In the genomic region with DNA sequence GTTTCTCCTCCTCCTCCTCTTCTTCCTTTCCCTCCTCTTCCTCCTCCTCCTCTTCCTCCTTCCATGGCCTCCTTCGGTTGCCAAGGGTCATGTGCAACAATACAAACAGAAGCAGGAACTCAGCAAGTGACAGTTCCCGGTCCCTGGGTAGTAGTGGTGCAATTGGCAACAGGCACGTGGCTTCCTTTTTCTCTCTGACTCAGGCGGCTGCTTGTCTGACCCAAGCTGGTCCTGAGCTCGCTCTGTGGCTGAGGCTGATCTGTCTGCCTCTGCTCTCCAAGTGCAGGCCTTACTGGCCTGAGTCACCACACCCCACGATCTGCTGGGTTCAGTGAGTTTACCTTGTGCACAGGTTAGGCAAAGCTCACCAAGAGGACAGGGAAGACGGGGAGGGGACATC, we compare ENCODE assay signal across 14 mouse cellular contexts. TPM values are rescaled to one million over a fixed set of nuclear protein-coding genes. Genes with fewer than 3 reads are reported as not detected.
A peak's percentile ranks its signal among the peaks of the same experiment; 100 is the strongest.
DNase-seq lines count a peak whose midpoint lies in the region; ATAC-seq lines count a peak whose summit lies in the region.
"Had no signal": no experiment of that assay in that cellular context is flagged by ENCODE, and none has a peak within 500 bp of the region (broad histone marks: within the 10 kb centered on the region; RNA-seq: fewer than 3 reads in every experiment).

No protein-coding gene starts in this region.

- DNase-seq in kidney, postnatal 14 days: no peak
- DNase-seq in 416B (ENCODE audit: low read depth): peak; percentile 93
- DNase-seq in adipocyte (ENCODE audit: low spot score): peak; percentile 33
- peak; percentile 61 to 70 for DNase-seq in lung, postnatal 4 days
- no peak for DNase-seq in c-Kit-positive CD71-positive TER-119-positive erythroid progenitor cells, embryonic 14.5 days (ENCODE audit: low spot score)
- no peak for DNase-seq in forebrain, embryonic 10.5 days (ENCODE audit: extremely low spot score, low spot score)
- no peak for DNase-seq in right cerebral cortex, postnatal 14 days
- DNase-seq: gastrocnemius, postnatal 36 days; layer of hippocampus, postnatal 36 days; lung, embryonic 14.5 days; thymus, postnatal 14 days had no signal

- no peaks in the 10 kb centered on the region for H3K36me3 ChIP-seq in kidney, embryonic 16.5 days (ENCODE audit: insufficient read depth, low read length)
- H3K36me3 ChIP-seq in forebrain, embryonic 10.5 days (replicated peaks): no peaks in the 10 kb centered on the region
- H3K36me3 ChIP-seq: forebrain, embryonic 12.5 days had no signal

- peaks cover 7% of the 10 kb centered on the region; the same call in 1 of the 2 replicates for H3K4me1 ChIP-seq in kidney, embryonic 16.5 days (ENCODE audit: insufficient read depth, low read length)
- peaks cover 9% of the 10 kb centered on the region for H3K4me1 ChIP-seq in forebrain, embryonic 10.5 days

- no peak overlapping the region for H3K4me3 ChIP-seq in kidney, embryonic 16.5 days (ENCODE audit: low read length)
- H3K4me3 ChIP-seq in forebrain, embryonic 10.5 days: no peak overlapping the region
- H3K4me3 ChIP-seq: forebrain, embryonic 12.5 days had no signal

- no peak overlapping the region for H3K27ac ChIP-seq in kidney, embryonic 16.5 days (ENCODE audit: low read length)
- H3K27ac ChIP-seq in forebrain, embryonic 10.5 days: no peak overlapping the region
- H3K27ac ChIP-seq: forebrain, embryonic 12.5 days had no signal

- no peak overlapping the region for H3K4me2 ChIP-seq in kidney, embryonic 16.5 days (replicated peaks; ENCODE audit: low read depth, low read length)
- H3K4me2 ChIP-seq: forebrain, embryonic 12.5 days; lung, embryonic 14.5 days had no signal

- no peak for ATAC-seq in kidney, embryonic 16.5 days (ENCODE audit: low FRiP score, low TSS enrichment)
- ATAC-seq: Patski had no signal

- H3K27me3 ChIP-seq in kidney, embryonic 16.5 days (ENCODE audit: insufficient read depth, low read length): no peaks in the 10 kb centered on the region
- H3K27me3 ChIP-seq in forebrain, embryonic 10.5 days (ENCODE audit: poor library complexity, severe bottlenecking): no peaks in the 10 kb centered on the region; the same call in 1 of the 2 replicates
- H3K27me3 ChIP-seq: forebrain, embryonic 12.5 days; Patski had no signal

- H3K9ac ChIP-seq in kidney, embryonic 16.5 days (replicated peaks; ENCODE audit: low read length): 0 out of 2 replicates have a peak overlapping the region, but pooled peaks have one; percentile 10
- H3K9ac ChIP-seq: forebrain, embryonic 12.5 days; lung, embryonic 14.5 days had no signal

- WGBS in kidney, embryonic 16.5 days: 55% methylated on average over 7 of the region's 7 CpGs
- WGBS in forebrain, embryonic 10.5 days: 75% methylated on average over 7 of the region's 7 CpGs

- H3K9me3 ChIP-seq in kidney, embryonic 16.5 days (ENCODE audit: low read length): no peaks in the 10 kb centered on the region
- H3K9me3 ChIP-seq in forebrain, embryonic 10.5 days: no peaks in the 10 kb centered on the region
- H3K9me3 ChIP-seq: forebrain, embryonic 12.5 days had no signal

RNA-seq across cellular contexts. Expression of gene Furin, which starts 21.1 kb away (rescaled TPM):
- polyA plus RNA-seq in kidney, embryonic 16.5 days (2015; fragmentation: Nextera tagmentation; extraction: Ambion mirVana): 13.4 and 13.7 TPM in 2 replicates
- polyA plus RNA-seq in forebrain, embryonic 10.5 days (2016; fragmentation: Nextera tagmentation; extraction: Ambion mirVana): 3.3 and 3.9 TPM in 2 replicates

RNA-seq across cellular contexts. Expression of gene Fes, which starts 38.6 kb away (rescaled TPM):
- polyA plus RNA-seq in kidney, embryonic 16.5 days (2015; fragmentation: Nextera tagmentation; extraction: Ambion mirVana): 16.8 and 18.3 TPM in 2 replicates
- polyA plus RNA-seq in forebrain, embryonic 10.5 days (2016; fragmentation: Nextera tagmentation; extraction: Ambion mirVana): 7.2 and 9.2 TPM in 2 replicates

RNA-seq across cellular contexts. Expression of gene Man2a2, which starts 55.2 kb away (rescaled TPM):
- 16.6 and 19.1 TPM in 2 replicates for polyA plus RNA-seq in kidney, embryonic 16.5 days (2015; fragmentation: Nextera tagmentation; extraction: Ambion mirVana)
- 17.0 and 17.8 TPM in 2 replicates for polyA plus RNA-seq in forebrain, embryonic 10.5 days (2016; fragmentation: Nextera tagmentation; extraction: Ambion mirVana)

Comparison
In these comparisons a context has a peak if more than half of its experiments do, and no peak if none do; other contexts are left out.
1. DNase-seq: peak in 416B (single experiment), adipocyte (single experiment) and lung, postnatal 4 days (2 of 2); none in kidney, postnatal 14 days (single experiment), c-Kit-positive CD71-positive TER-119-positive erythroid progenitor cells, embryonic 14.5 days (single experiment), forebrain, embryonic 10.5 days (single experiment) and right cerebral cortex, postnatal 14 days (single experiment).